ENCODE assay signal across 8 mouse cellular contexts in genomic region chr1:171102547-171103177, GRCm38 (mm10). TPM values are rescaled to one million over a fixed set of nuclear protein-coding genes. Genes with fewer than 3 reads are reported as not detected.
A peak's percentile ranks its signal among the peaks of the same experiment; 100 is the strongest.
DNase-seq lines count a peak whose midpoint lies in the region; ATAC-seq lines count a peak whose summit lies in the region.

No protein-coding gene starts in this region.

- H3K4me3 ChIP-seq in hindbrain, embryonic 12.5 days = peak overlapping the region; percentile 64

- 0% methylated on average over 35 of the region's 35 CpGs for WGBS in hindbrain, embryonic 12.5 days

- no peaks in the 10 kb centered on the region for H3K9me3 ChIP-seq in hindbrain, embryonic 12.5 days (replicated peaks)

- ATAC-seq in hindbrain, embryonic 12.5 days (ENCODE audit: low FRiP score) = peak; percentile 94

- no peaks in the 10 kb centered on the region for H3K36me3 ChIP-seq in hindbrain, embryonic 12.5 days

- no peak overlapping the region for H3K9ac ChIP-seq in hindbrain, embryonic 12.5 days

- DNase-seq in NIH3T3 (ENCODE audit: low read depth) = peak; percentile 91
- DNase-seq in cerebellum, postnatal 10 days = peak; percentile 91 to 92
- DNase-seq in frontal cortex, postnatal 10 days (ENCODE audit: low spot score in 2 of 2) = peak; percentile 68 to 86
- DNase-seq in layer of hippocampus, postnatal 10 days (ENCODE audit: low spot score in 2 of 2) = peak; percentile 86 to 91
- DNase-seq in lung, postnatal 10 days = peak; percentile 87
- peak; percentile 76 for DNase-seq in ovary, postnatal 14 days (ENCODE audit: low spot score)
- DNase-seq in thymus, postnatal 10 days (ENCODE audit: low spot score in 2 of 2) = peak; percentile 75 to 85

- peak overlapping the region; percentile 60 for H3K4me2 ChIP-seq in hindbrain, embryonic 12.5 days (replicated peaks)

- H3K27ac ChIP-seq in hindbrain, embryonic 12.5 days = 0 out of 2 replicates have a peak overlapping the region, but pooled peaks have one; percentile 60

- 0 out of 2 replicates have a peak, but pooled peaks cover 3% of the 10 kb centered on the region for H3K4me1 ChIP-seq in hindbrain, embryonic 12.5 days

- no peaks in the 10 kb centered on the region; the same call in 1 of the 2 replicates for H3K27me3 ChIP-seq in hindbrain, embryonic 12.5 days

RNA-seq across cellular contexts. Expression of gene Cfap126, which starts 11.1 kb away (rescaled TPM):
- 9.8 and 14.1 TPM in 2 replicates for polyA plus RNA-seq in hindbrain, embryonic 12.5 days (2016; fragmentation: Nextera tagmentation; extraction: Ambion mirVana)
- 1 to 10 TPM; 3.1 to 3.3 TPM for total RNA-seq in layer of hippocampus, postnatal 10 days (2021)

RNA-seq across cellular contexts. Expression of gene Fcgr3, which starts 37.9 kb away (rescaled TPM):
- 7.2 and 9.1 TPM in 2 replicates for polyA plus RNA-seq in hindbrain, embryonic 12.5 days (2016; fragmentation: Nextera tagmentation; extraction: Ambion mirVana)
- 10 to 100 TPM; 10.5 to 12.7 TPM for total RNA-seq in layer of hippocampus, postnatal 10 days (2021)

RNA-seq across cellular contexts. Expression of gene Sdhc, which starts 47.7 kb away (rescaled TPM):
- 214 and 218 TPM in 2 replicates for polyA plus RNA-seq in hindbrain, embryonic 12.5 days (2016; fragmentation: Nextera tagmentation; extraction: Ambion mirVana)
- total RNA-seq in layer of hippocampus, postnatal 10 days (2021) = 100 to 1,000 TPM; 223 to 233 TPM

RNA-seq across cellular contexts. Expression of gene Mpz, which starts 47.8 kb away (rescaled TPM):
- polyA plus RNA-seq in hindbrain, embryonic 12.5 days (2016; fragmentation: Nextera tagmentation; extraction: Ambion mirVana) = 2.4 and 4.2 TPM in 2 replicates
- not detected for total RNA-seq in layer of hippocampus, postnatal 10 days (2021)

Comparison
In these comparisons a context has a peak if more than half of its experiments do, and no peak if none do; other contexts are left out.
1. Peak in every context shown above with its lines: DNase-seq, ATAC-seq, H3K4me3 ChIP-seq and H3K27ac ChIP-seq.